Mouse (Mus musculus): ENCODE results near the gene Rilpl1. TPM values are rescaled to one million over a fixed set of nuclear protein-coding genes. Genes with fewer than 3 reads are reported as not detected.
"Not testable (repeated sequence)": the region's sequence is repeated elsewhere in the genome, so short reads cannot be mapped to it uniquely, and the experiment has no call there.

Rilpl1 gene
- polyA plus RNA-seq, 1 experiment from 2014 or later: 11.0 TPM

GRCm38 (mm10) chr5:124470591-124471171 lies 60.5 kb downstream of the Rilpl1 start:
- no peak overlapping the region for H3K27ac ChIP-seq (ENCODE audit: low read length)
- H3K9me3 ChIP-seq (replicated peaks; ENCODE audit: control insufficient read depth, low read length): no peaks in the 10 kb centered on the region
- H3K4me2 ChIP-seq (ENCODE audit: low read depth, low read length): no peak overlapping the region
- H3K9ac ChIP-seq (ENCODE audit: low read length): no peak overlapping the region
- H3K27me3 ChIP-seq (ENCODE audit: control insufficient read depth, insufficient read depth, low read length): no peaks in the 10 kb centered on the region
- no peak overlapping the region for H3K4me3 ChIP-seq (replicated peaks; ENCODE audit: low read length)
- H3K36me3 ChIP-seq (ENCODE audit: control insufficient read depth, insufficient read depth, low read length): peaks cover 3% of the 10 kb centered on the region
- WGBS: 77% methylated on average over 6 of the region's 6 CpGs
- no peak for ATAC-seq (ENCODE audit: insufficient read depth, low FRiP score)
- H3K4me1 ChIP-seq (ENCODE audit: control insufficient read depth, insufficient read depth, low read length): 0 out of 2 replicates have a peak, but pooled peaks cover 6% of the 10 kb centered on the region

GRCm38 (mm10) chr5:124469486-124469885 lies 61.7 kb downstream of the Rilpl1 start:
- Histone ChIP-seq H3K9ac (ENCODE audit: low read length) (no peak overlapping the region), H3K27ac (ENCODE audit: low read length) (no peak overlapping the region), H3K4me1 (ENCODE audit: control insufficient read depth, insufficient read depth, low read length) (no peaks in the 10 kb centered on the region), H3K9me3 (replicated peaks; ENCODE audit: control insufficient read depth, low read length) (no peaks in the 10 kb centered on the region), H3K4me3 (replicated peaks; ENCODE audit: low read length) (no peak overlapping the region), H3K36me3 (ENCODE audit: control insufficient read depth, insufficient read depth, low read length) (peaks cover 3% of the 10 kb centered on the region), H3K4me2 (ENCODE audit: low read depth, low read length) (no peak overlapping the region), H3K27me3 (ENCODE audit: control insufficient read depth, insufficient read depth, low read length) (no peaks in the 10 kb centered on the region)
- WGBS: 91% methylated on average over 6 of the region's 6 CpGs
- no peak for ATAC-seq (ENCODE audit: insufficient read depth, low FRiP score)

GRCm38 (mm10) chr5:124468365-124468764 lies 62.8 kb downstream of the Rilpl1 start:
- H3K9ac ChIP-seq (ENCODE audit: low read length): no peak overlapping the region
- 90% methylated on average over 7 of the region's 7 CpGs for WGBS
- peaks cover 3% of the 10 kb centered on the region for H3K36me3 ChIP-seq (ENCODE audit: control insufficient read depth, insufficient read depth, low read length)
- no peak overlapping the region for H3K4me2 ChIP-seq (ENCODE audit: low read depth, low read length)
- H3K9me3 ChIP-seq (replicated peaks; ENCODE audit: control insufficient read depth, low read length): no peaks in the 10 kb centered on the region
- no peak overlapping the region for H3K27ac ChIP-seq (ENCODE audit: low read length)
- no peak overlapping the region for H3K4me3 ChIP-seq (replicated peaks; ENCODE audit: low read length)
- ATAC-seq (ENCODE audit: insufficient read depth, low FRiP score): no peak
- no peaks in the 10 kb centered on the region for H3K27me3 ChIP-seq (ENCODE audit: control insufficient read depth, insufficient read depth, low read length)
- H3K4me1 ChIP-seq (ENCODE audit: control insufficient read depth, insufficient read depth, low read length): no peaks in the 10 kb centered on the region

GRCm38 (mm10) chr5:124467766-124468165 lies 63.4 kb downstream of the Rilpl1 start:
- H3K4me1 ChIP-seq (ENCODE audit: control insufficient read depth, insufficient read depth, low read length): no peaks in the 10 kb centered on the region
- H3K27ac ChIP-seq (ENCODE audit: low read length): no peak overlapping the region
- H3K9me3 ChIP-seq (replicated peaks; ENCODE audit: control insufficient read depth, low read length): no peaks in the 10 kb centered on the region
- no peak overlapping the region for H3K4me3 ChIP-seq (replicated peaks; ENCODE audit: low read length)
- peaks cover 6% of the 10 kb centered on the region for H3K36me3 ChIP-seq (ENCODE audit: control insufficient read depth, insufficient read depth, low read length)
- no peaks in the 10 kb centered on the region for H3K27me3 ChIP-seq (ENCODE audit: control insufficient read depth, insufficient read depth, low read length)
- H3K9ac ChIP-seq (ENCODE audit: low read length): no peak overlapping the region
- 89% methylated on average over 1 of the region's 1 CpGs for WGBS
- H3K4me2 ChIP-seq (ENCODE audit: low read depth, low read length): no peak overlapping the region
- ATAC-seq (ENCODE audit: insufficient read depth, low FRiP score): no peak

GRCm38 (mm10) chr5:124464905-124465304 lies 66.3 kb downstream of the Rilpl1 start:
- Histone ChIP-seq H3K36me3 (ENCODE audit: control insufficient read depth, insufficient read depth, low read length) (peaks cover 19% of the 10 kb centered on the region), H3K4me1 (ENCODE audit: control insufficient read depth, insufficient read depth, low read length) (no peaks in the 10 kb centered on the region), H3K9me3 (replicated peaks; ENCODE audit: control insufficient read depth, low read length) (no peaks in the 10 kb centered on the region), H3K27me3 (ENCODE audit: control insufficient read depth, insufficient read depth, low read length) (no peaks in the 10 kb centered on the region), H3K9ac (ENCODE audit: low read length) (no peak overlapping the region), H3K4me3 (replicated peaks; ENCODE audit: low read length) (no peak overlapping the region), H3K27ac (ENCODE audit: low read length) (no peak overlapping the region), H3K4me2 (ENCODE audit: low read depth, low read length) (no peak overlapping the region)
- ATAC-seq (ENCODE audit: insufficient read depth, low FRiP score): no peak

- H3K27ac ChIP-seq (ENCODE audit: low read length): no peak overlapping the region
- H3K4me1 ChIP-seq (ENCODE audit: control insufficient read depth, insufficient read depth, low read length): no peaks in the 10 kb centered on the region
- ATAC-seq (ENCODE audit: insufficient read depth, low FRiP score): no peak
- no peak overlapping the region for H3K4me2 ChIP-seq (ENCODE audit: low read depth, low read length)
- H3K9me3 ChIP-seq (replicated peaks; ENCODE audit: control insufficient read depth, low read length): no peaks in the 10 kb centered on the region
- 85% methylated on average over 5 of the region's 5 CpGs for WGBS
- H3K27me3 ChIP-seq (ENCODE audit: control insufficient read depth, insufficient read depth, low read length): no peaks in the 10 kb centered on the region
- peaks cover 27% of the 10 kb centered on the region for H3K36me3 ChIP-seq (ENCODE audit: control insufficient read depth, insufficient read depth, low read length)
- no peak overlapping the region for H3K4me3 ChIP-seq (replicated peaks; ENCODE audit: low read length)
- H3K9ac ChIP-seq (ENCODE audit: low read length): no peak overlapping the region
Observed at GRCm38 (mm10) chr5:124463462-124463861, 67.7 kb downstream of the Rilpl1 start.

GRCm38 (mm10) chr5:124462297-124463025 lies 68.7 kb downstream of the Rilpl1 start:
- Histone ChIP-seq H3K27ac (ENCODE audit: low read length) (no peak overlapping the region), H3K4me1 (ENCODE audit: control insufficient read depth, insufficient read depth, low read length) (no peaks in the 10 kb centered on the region), H3K9ac (ENCODE audit: low read length) (no peak overlapping the region), H3K4me2 (ENCODE audit: low read depth, low read length) (no peak overlapping the region), H3K36me3 (ENCODE audit: control insufficient read depth, insufficient read depth, low read length) (peaks cover 34% of the 10 kb centered on the region), H3K9me3 (replicated peaks; ENCODE audit: control insufficient read depth, low read length) (no peaks in the 10 kb centered on the region), H3K4me3 (replicated peaks; ENCODE audit: low read length) (no peak overlapping the region), H3K27me3 (ENCODE audit: control insufficient read depth, insufficient read depth, low read length) (no peaks in the 10 kb centered on the region)
- WGBS: 85% methylated on average over 8 of the region's 8 CpGs
- ATAC-seq (ENCODE audit: insufficient read depth, low FRiP score): no peak

- not testable (repeated sequence) for H3K4me2 ChIP-seq (ENCODE audit: low read depth, low read length); H3K4me1 ChIP-seq (ENCODE audit: control insufficient read depth, insufficient read depth, low read length)
- H3K36me3 ChIP-seq (ENCODE audit: control insufficient read depth, insufficient read depth, low read length): peaks cover 44% of the 10 kb centered on the region
Observed at GRCm38 (mm10) chr5:124460922-124461321, 70.3 kb downstream of the Rilpl1 start.

GRCm38 (mm10) chr5:124456762-124457161 lies 74.4 kb downstream of the Rilpl1 start:
- 97% methylated on average over 6 of the region's 6 CpGs for WGBS
- Histone ChIP-seq H3K27me3 (ENCODE audit: control insufficient read depth, insufficient read depth, low read length) (no peaks in the 10 kb centered on the region), H3K4me3 (replicated peaks; ENCODE audit: low read length) (no peak overlapping the region), H3K9me3 (replicated peaks; ENCODE audit: control insufficient read depth, low read length) (no peaks in the 10 kb centered on the region), H3K27ac (ENCODE audit: low read length) (no peak overlapping the region), H3K4me2 (ENCODE audit: low read depth, low read length) (no peak overlapping the region), H3K36me3 (ENCODE audit: control insufficient read depth, insufficient read depth, low read length) (peaks cover 45% of the 10 kb centered on the region), H3K4me1 (ENCODE audit: control insufficient read depth, insufficient read depth, low read length) (peaks cover 10% of the 10 kb centered on the region), H3K9ac (ENCODE audit: low read length) (no peak overlapping the region)
- ATAC-seq (ENCODE audit: insufficient read depth, low FRiP score): no peak

More at GRCm38 (mm10) chr5:124460922-124461321, 70.3 kb downstream of the Rilpl1 start:
- not testable (repeated sequence) for H3K27me3 ChIP-seq (ENCODE audit: control insufficient read depth, insufficient read depth, low read length); H3K4me3 ChIP-seq (replicated peaks; ENCODE audit: low read length); H3K27ac ChIP-seq (ENCODE audit: low read length); ATAC-seq (ENCODE audit: insufficient read depth, low FRiP score); H3K9ac ChIP-seq (ENCODE audit: low read length); H3K9me3 ChIP-seq (replicated peaks; ENCODE audit: control insufficient read depth, low read length)
- WGBS: 88% methylated on average over 14 of the region's 14 CpGs
